Mouse (Mus musculus) limb, embryonic 10.5 days (tissue): ENCODE data around the gene Foxo6. TPM values are rescaled to one million over a fixed set of nuclear protein-coding genes. Genes with fewer than 3 reads are reported as not detected.

Source experiments
- polyA plus RNA-seq: library from polyadenylated mRNA; unstranded; fragments of >200 nt; fragmentation: Nextera tagmentation; extraction: Ambion mirVana; gene quantifications from 2 replicates; pipeline ENCODE4 v1.2.1, GENCODE M21; 2016

Gene Foxo6
- polyA plus RNA-seq, 1 experiment from 2014 or later, result not detected

Other genes starting within 250 kb of the Foxo6 start
- not detected in 2 replicates for gene AL607142.1, start 222.4 kb downstream of the Foxo6 start, polyA plus RNA-seq
- not detected in 2 replicates for gene Edn2, start 126.1 kb downstream of the Foxo6 start, polyA plus RNA-seq
- gene Scmh1, start 117.9 kb upstream of the Foxo6 start, polyA plus RNA-seq, result 35.8 and 38.5 TPM in 2 replicates
- gene Slfnl1, start 244.9 kb upstream of the Foxo6 start, polyA plus RNA-seq, result not detected in 2 replicates